Mouse (Mus musculus) intestine, embryonic 15.5 days (tissue): ENCODE data around the gene Ighmbp2. TPM values are rescaled to one million over a fixed set of nuclear protein-coding genes. Genes with fewer than 3 reads are reported as not detected.
"Not testable (repeated sequence)": the region's sequence is repeated elsewhere in the genome, so short reads cannot be mapped to it uniquely, and the experiment has no call there.

ENCODE experiments used
- ATAC-seq: fragments of 200-750 bp; cut with Nextera tagmentation; 2 replicates; pipeline ENCODE4 v1.8.0; 2017; ENCODE audit warnings: moderate TSS enrichment, moderate library complexity
- H3K27ac ChIP-seq: fragments of 300-500 bp; sonication (generic); 2 replicates; pipeline ENCODE4 v1.5.1; 2015; ENCODE audit warnings: mild to moderate bottlenecking, inconsistent platforms
- H3K27me3 ChIP-seq: fragments of 300-500 bp; sonication (generic); replicated peaks from 2 replicates; pipeline ENCODE4 v1.6.1; 2015; ENCODE audit warnings: inconsistent platforms
- H3K36me3 ChIP-seq: fragments of 300-500 bp; sonication (generic); 2 replicates; pipeline ENCODE4 v1.6.1; 2015; ENCODE audit warnings: inconsistent platforms
- H3K4me1 ChIP-seq: fragments of 300-500 bp; sonication (generic); replicated peaks from 2 replicates; pipeline ENCODE4 v1.6.1; 2015; ENCODE audit warnings: inconsistent platforms
- H3K4me2 ChIP-seq: fragments of 300-500 bp; sonication (generic); replicated peaks from 2 replicates; pipeline ENCODE4 v1.6.1; 2015; ENCODE audit warnings: mild to moderate bottlenecking, inconsistent platforms
- H3K4me3 ChIP-seq: fragments of 300-500 bp; sonication (generic); replicated peaks from 2 replicates; pipeline ENCODE4 v1.5.1; 2015; ENCODE audit warnings: inconsistent platforms
- H3K9ac ChIP-seq: fragments of 300-500 bp; sonication (generic); 2 replicates; pipeline ENCODE4 v1.6.1; 2015; ENCODE audit warnings: inconsistent platforms
- H3K9me3 ChIP-seq: fragments of 300-500 bp; sonication (generic); 2 replicates; pipeline ENCODE4 v1.6.1; 2016; ENCODE audit warnings: inconsistent platforms
- WGBS: fragments of 180-500 bp; shearing (Covaris S2); methylation state at CpG from one replicate; pipeline ENCODE4 v1.1.7; 2015; 5-methylcytosine and 5-hydroxymethylcytosine counted together
- polyA plus RNA-seq: library from polyadenylated mRNA; unstranded; fragments of >200 nt; fragmentation: Nextera tagmentation; extraction: Ambion mirVana; gene quantifications from 2 replicates; pipeline ENCODE4 v1.2.1, GENCODE M21; 2015

The Ighmbp2 gene
- polyA plus RNA-seq, 1 experiment from 2014 or later, result 7.7 TPM

GRCm38 (mm10) chr19:3260016-3260415 is 22.8 kb downstream of the Ighmbp2 start:
- Histone ChIP-seq H3K27me3 (no peaks in the 10 kb centered on the region), H3K4me1 (no peaks in the 10 kb centered on the region), H3K4me2 (no peak overlapping the region), H3K4me3 (no peak overlapping the region), H3K36me3 (peaks cover 23% of the 10 kb centered on the region), H3K9ac (no peak overlapping the region), H3K27ac (no peak overlapping the region), H3K9me3 (no peaks in the 10 kb centered on the region)
- ATAC-seq, result no peak
- WGBS, result 90% methylated on average over 8 of the region's 8 CpGs

- not testable (repeated sequence) for H3K4me1 ChIP-seq, ATAC-seq
- WGBS, result 65% methylated on average over 5 of the region's 6 CpGs
Observed at GRCm38 (mm10) chr19:3225261-3225660, 57.6 kb downstream of the Ighmbp2 start.

GRCm38 (mm10) chr19:3214937-3215336 is 67.9 kb downstream of the Ighmbp2 start:
- 48% methylated on average over 1 of the region's 1 CpGs for WGBS
- ATAC-seq, H3K4me1 ChIP-seq: not testable (repeated sequence)

More at GRCm38 (mm10) chr19:3225261-3225660, 57.6 kb downstream of the Ighmbp2 start:
- not testable (repeated sequence) for H3K9me3 ChIP-seq, H3K27ac ChIP-seq, H3K27me3 ChIP-seq, H3K4me3 ChIP-seq, H3K9ac ChIP-seq, H3K36me3 ChIP-seq, H3K4me2 ChIP-seq

More at GRCm38 (mm10) chr19:3214937-3215336, 67.9 kb downstream of the Ighmbp2 start:
- H3K9me3 ChIP-seq, H3K4me2 ChIP-seq, H3K27me3 ChIP-seq, H3K36me3 ChIP-seq, H3K27ac ChIP-seq, H3K9ac ChIP-seq, H3K4me3 ChIP-seq: not testable (repeated sequence)

Other genes starting within 250 kb of the Ighmbp2 start
- 127 and 138 TPM in 2 replicates for gene Mrpl21, start 116 bp downstream of the Ighmbp2 start, polyA plus RNA-seq
- gene Cpt1a, start 39.3 kb upstream of the Ighmbp2 start, polyA plus RNA-seq, result 30.8 and 31.8 TPM in 2 replicates
- gene Tesmin, start 105.8 kb upstream of the Ighmbp2 start, polyA plus RNA-seq, result 0.24 and 0.27 TPM in 2 replicates
- gene Gal, start 131.5 kb upstream of the Ighmbp2 start, polyA plus RNA-seq, result 15.6 and 16.4 TPM in 2 replicates